Mouse (Mus musculus) retina, adult 2 months (tissue): Measurements from ENCODE around the gene Pcdh15.

ENCODE experiments used
- DNase-seq: peaks from one replicate; pipeline ENCODE4 v3.0.0-alpha.2; 2012; ENCODE audit warnings: low read depth, low spot score

Pcdh15 gene

GRCm38 (mm10) chr10:74555326-74555725 lies 1456.2 kb downstream of the Pcdh15 start:
- DNase-seq, result no peak

GRCm38 (mm10) chr10:74569603-74570002 lies 1470.5 kb downstream of the Pcdh15 start:
- no peak for DNase-seq

GRCm38 (mm10) chr10:74579924-74580323 lies 1480.8 kb downstream of the Pcdh15 start:
- DNase-seq, result no peak

GRCm38 (mm10) chr10:74591799-74592198 lies 1492.7 kb downstream of the Pcdh15 start:
- DNase-seq, result no peak

GRCm38 (mm10) chr10:74607683-74608082 lies 1508.5 kb downstream of the Pcdh15 start:
- no peak for DNase-seq

- no peak for DNase-seq
Observed at GRCm38 (mm10) chr10:74621837-74622236, 1522.7 kb downstream of the Pcdh15 start.

- no peak for DNase-seq
Observed at GRCm38 (mm10) chr10:74625715-74626114, 1526.6 kb downstream of the Pcdh15 start.

- DNase-seq, result no peak
Observed at GRCm38 (mm10) chr10:74626596-74626995, 1527.5 kb downstream of the Pcdh15 start.

GRCm38 (mm10) chr10:74631314-74631713 lies 1532.2 kb downstream of the Pcdh15 start:
- no peak for DNase-seq

GRCm38 (mm10) chr10:74637040-74637439 lies 1537.9 kb downstream of the Pcdh15 start:
- DNase-seq, result no peak

- DNase-seq, result no peak
Observed at GRCm38 (mm10) chr10:74642125-74642524, 1543.0 kb downstream of the Pcdh15 start.

- DNase-seq, result no peak
Observed at GRCm38 (mm10) chr10:74663171-74663570, 1564.0 kb downstream of the Pcdh15 start.

GRCm38 (mm10) chr10:74680016-74680491 lies 1580.9 kb downstream of the Pcdh15 start:
- DNase-seq, result no peak

GRCm38 (mm10) chr10:74680559-74680958 lies 1581.4 kb downstream of the Pcdh15 start:
- no peak for DNase-seq
